Mouse (Mus musculus) limb, embryonic 13.5 days (tissue): ENCODE measurements around the gene Sirpa. TPM values are rescaled to one million over a fixed set of nuclear protein-coding genes. Genes with fewer than 3 reads are reported as not detected.
A peak's percentile ranks its signal among the peaks of the same experiment; 100 is the strongest.

Source experiments
- ATAC-seq: fragments of 200-750 bp; cut with Nextera tagmentation; 2 replicates; pipeline ENCODE4 v1.8.0; 2017; ENCODE audit warnings: low read depth, moderate number of reproducible peaks, moderate TSS enrichment; ENCODE audit not compliant: low FRiP score
- H3K27ac ChIP-seq: fragments of 300-500 bp; sonication (generic); 2 replicates; pipeline ENCODE4 v1.5.1; 2015; ENCODE audit warnings: inconsistent platforms, mild to moderate bottlenecking, moderate library complexity
- H3K27me3 ChIP-seq: fragments of 300-500 bp; sonication (generic); 2 replicates; pipeline ENCODE4 v1.6.1; 2015; ENCODE audit warnings: mild to moderate bottlenecking, inconsistent platforms
- H3K36me3 ChIP-seq: fragments of 300-500 bp; sonication (generic); 2 replicates; pipeline ENCODE4 v1.6.1; 2015; ENCODE audit warnings: inconsistent platforms, mild to moderate bottlenecking, moderate library complexity
- H3K4me1 ChIP-seq: fragments of 300-500 bp; sonication (generic); 2 replicates; pipeline ENCODE4 v1.6.1; 2015; ENCODE audit warnings: inconsistent platforms
- H3K4me2 ChIP-seq: fragments of 300-500 bp; sonication (generic); replicated peaks from 2 replicates; pipeline ENCODE4 v1.6.1; 2015; ENCODE audit warnings: inconsistent platforms, mild to moderate bottlenecking, moderate library complexity
- H3K4me3 ChIP-seq: fragments of 300-500 bp; sonication (generic); 2 replicates; pipeline ENCODE4 v1.5.1; 2015; ENCODE audit warnings: moderate library complexity, mild to moderate bottlenecking, inconsistent platforms
- H3K9ac ChIP-seq: fragments of 300-500 bp; sonication (generic); 2 replicates; pipeline ENCODE4 v1.6.1; 2015; ENCODE audit warnings: mild to moderate bottlenecking, inconsistent platforms
- H3K9me3 ChIP-seq: fragments of 300-500 bp; sonication (generic); 2 replicates; pipeline ENCODE4 v1.6.1; 2016; ENCODE audit warnings: inconsistent platforms
- WGBS: fragments of 180-500 bp; shearing (Covaris S2); methylation state at CpG from one replicate; pipeline ENCODE4 v1.1.7; 2015; 5-methylcytosine and 5-hydroxymethylcytosine counted together
- polyA plus RNA-seq: library from polyadenylated mRNA; unstranded; fragments of >200 nt; fragmentation: Nextera tagmentation; extraction: Ambion mirVana; gene quantifications from 2 replicates; pipeline ENCODE4 v1.2.1, GENCODE M21; 2015

Sirpa gene
- polyA plus RNA-seq, 1 experiment from 2014 or later: 21.2 TPM

- Histone ChIP-seq H3K27me3 (no peaks in the 10 kb centered on the region), H3K9me3 (no peaks in the 10 kb centered on the region), H3K4me1 (no peaks in the 10 kb centered on the region), H3K36me3 (peaks cover 27% of the 10 kb centered on the region), H3K9ac (no peak overlapping the region), H3K4me3 (no peak overlapping the region), H3K4me2 (no peak overlapping the region), H3K27ac (no peak overlapping the region)
- 90% methylated on average over 10 of the region's 10 CpGs for WGBS
- no peak for ATAC-seq
These were observed 22.0 kb downstream of the Sirpa start for GRCm38 (mm10) chr2:129614482-129615185.

- Histone ChIP-seq H3K9me3 (no peaks in the 10 kb centered on the region), H3K27ac (no peak overlapping the region), H3K27me3 (no peaks in the 10 kb centered on the region), H3K4me2 (no peak overlapping the region), H3K9ac (no peak overlapping the region), H3K4me1 (peaks cover 12% of the 10 kb centered on the region), H3K4me3 (no peak overlapping the region), H3K36me3 (peaks cover 18% of the 10 kb centered on the region)
- no peak for ATAC-seq
- 79% methylated on average over 7 of the region's 7 CpGs for WGBS
These were observed 27.5 kb downstream of the Sirpa start for GRCm38 (mm10) chr2:129620148-129620547.

GRCm38 (mm10) chr2:129620881-129621280, 28.2 kb downstream of the Sirpa start:
- 94% methylated on average over 5 of the region's 5 CpGs for WGBS
- no peaks in the 10 kb centered on the region for H3K27me3 ChIP-seq
- no peak for ATAC-seq
- peaks cover 13% of the 10 kb centered on the region for H3K36me3 ChIP-seq
- H3K9ac ChIP-seq: no peak overlapping the region
- H3K4me3 ChIP-seq: no peak overlapping the region
- no peaks in the 10 kb centered on the region for H3K9me3 ChIP-seq
- no peak overlapping the region for H3K27ac ChIP-seq
- peaks cover 13% of the 10 kb centered on the region for H3K4me1 ChIP-seq
- H3K4me2 ChIP-seq: no peak overlapping the region

- no peak for ATAC-seq
- Histone ChIP-seq H3K9ac (no peak overlapping the region), H3K27ac (no peak overlapping the region), H3K4me2 (no peak overlapping the region), H3K27me3 (no peaks in the 10 kb centered on the region), H3K36me3 (0 out of 2 replicates have a peak, but pooled peaks cover 7% of the 10 kb centered on the region), H3K9me3 (no peaks in the 10 kb centered on the region), H3K4me3 (no peak overlapping the region), H3K4me1 (peaks cover 13% of the 10 kb centered on the region)
- 83% methylated on average over 9 of the region's 9 CpGs for WGBS
These were observed 29.2 kb downstream of the Sirpa start for GRCm38 (mm10) chr2:129621654-129622490.

- H3K27me3 ChIP-seq: no peaks in the 10 kb centered on the region
- ATAC-seq: no peak
- 93% methylated on average over 5 of the region's 5 CpGs for WGBS
These were observed 30.3 kb downstream of the Sirpa start for GRCm38 (mm10) chr2:129622918-129623317.

GRCm38 (mm10) chr2:129623771-129624170, 31.1 kb downstream of the Sirpa start:
- Histone ChIP-seq H3K27ac (no peak overlapping the region), H3K27me3 (no peaks in the 10 kb centered on the region), H3K36me3 (peaks cover 8% of the 10 kb centered on the region), H3K9ac (no peak overlapping the region), H3K9me3 (no peaks in the 10 kb centered on the region), H3K4me1 (peaks cover 13% of the 10 kb centered on the region), H3K4me3 (no peak overlapping the region), H3K4me2 (no peak overlapping the region)
- ATAC-seq: no peak
- WGBS: 88% methylated on average over 7 of the region's 7 CpGs

More at GRCm38 (mm10) chr2:129622918-129623317, 30.3 kb downstream of the Sirpa start:
- Histone ChIP-seq H3K4me2 (no peak overlapping the region), H3K27ac (no peak overlapping the region), H3K4me1 (peaks cover 13% of the 10 kb centered on the region), H3K9ac (no peak overlapping the region), H3K9me3 (no peaks in the 10 kb centered on the region), H3K36me3 (0 out of 2 replicates have a peak, but pooled peaks cover 3% of the 10 kb centered on the region), H3K4me3 (no peak overlapping the region)

- Histone ChIP-seq H3K9ac (no peak overlapping the region), H3K4me3 (no peak overlapping the region), H3K27me3 (no peaks in the 10 kb centered on the region), H3K4me2 (no peak overlapping the region), H3K27ac (no peak overlapping the region), H3K4me1 (peaks cover 13% of the 10 kb centered on the region), H3K36me3 (peaks cover 9% of the 10 kb centered on the region), H3K9me3 (no peaks in the 10 kb centered on the region)
- 49% methylated on average over 13 of the region's 13 CpGs for WGBS
- ATAC-seq: peak; percentile 24; the same call in 1 of the 2 replicates
These were observed 31.7 kb downstream of the Sirpa start for GRCm38 (mm10) chr2:129624246-129624918.

- Histone ChIP-seq H3K27me3 (no peaks in the 10 kb centered on the region), H3K4me3 (no peak overlapping the region), H3K9me3 (no peaks in the 10 kb centered on the region), H3K4me1 (peaks cover 13% of the 10 kb centered on the region), H3K4me2 (no peak overlapping the region), H3K27ac (no peak overlapping the region), H3K9ac (no peak overlapping the region), H3K36me3 (peaks cover 13% of the 10 kb centered on the region)
- ATAC-seq: peak; percentile 51; the same call in 1 of the 2 replicates
- WGBS: 64% methylated on average over 6 of the region's 6 CpGs
These were observed 32.3 kb downstream of the Sirpa start for GRCm38 (mm10) chr2:129624956-129625355.

- Histone ChIP-seq H3K4me1 (peaks cover 13% of the 10 kb centered on the region), H3K9me3 (no peaks in the 10 kb centered on the region), H3K27me3 (no peaks in the 10 kb centered on the region), H3K4me2 (no peak overlapping the region), H3K9ac (no peak overlapping the region), H3K4me3 (no peak overlapping the region), H3K27ac (no peak overlapping the region), H3K36me3 (peaks cover 18% of the 10 kb centered on the region)
- WGBS: 80% methylated on average over 4 of the region's 4 CpGs
- ATAC-seq: no peak
These were observed 33.2 kb downstream of the Sirpa start for GRCm38 (mm10) chr2:129625845-129626244.

- Histone ChIP-seq H3K4me2 (no peak overlapping the region), H3K4me1 (peaks cover 13% of the 10 kb centered on the region), H3K27me3 (no peaks in the 10 kb centered on the region), H3K27ac (no peak overlapping the region), H3K36me3 (peaks cover 25% of the 10 kb centered on the region), H3K4me3 (no peak overlapping the region), H3K9me3 (no peaks in the 10 kb centered on the region), H3K9ac (no peak overlapping the region)
- no peak for ATAC-seq
- WGBS: 94% methylated on average over 4 of the region's 4 CpGs
These were observed 34.0 kb downstream of the Sirpa start for GRCm38 (mm10) chr2:129626621-129627061.

- Histone ChIP-seq H3K4me2 (no peak overlapping the region), H3K36me3 (peaks cover 25% of the 10 kb centered on the region), H3K9me3 (no peaks in the 10 kb centered on the region), H3K27ac (no peak overlapping the region), H3K27me3 (no peaks in the 10 kb centered on the region), H3K4me1 (peaks cover 13% of the 10 kb centered on the region), H3K4me3 (no peak overlapping the region), H3K9ac (no peak overlapping the region)
- WGBS: 93% methylated on average over 5 of the region's 5 CpGs
- no peak for ATAC-seq
These were observed 34.5 kb downstream of the Sirpa start for GRCm38 (mm10) chr2:129627133-129627532.

- 85% methylated on average over 13 of the region's 13 CpGs for WGBS
- no peak overlapping the region for H3K4me2 ChIP-seq
- peaks cover 25% of the 10 kb centered on the region for H3K36me3 ChIP-seq
- no peaks in the 10 kb centered on the region for H3K27me3 ChIP-seq
- H3K9me3 ChIP-seq: no peaks in the 10 kb centered on the region
- no peak overlapping the region for H3K4me3 ChIP-seq
- no peak overlapping the region for H3K9ac ChIP-seq
- peaks cover 13% of the 10 kb centered on the region for H3K4me1 ChIP-seq
- no peak overlapping the region for H3K27ac ChIP-seq
- ATAC-seq: no peak
These were observed 35.2 kb downstream of the Sirpa start for GRCm38 (mm10) chr2:129627811-129628210.
